Mouse (Mus musculus) fibroblast of lung, adult 2 months (primary cell): ENCODE measurements at regions not wholly inside any gene's neighbourhood (a gene's known extent, or its start where the extent isn't known, plus 50 kb on each side); places are given as distances from the start of the nearest gene placed in this dataset.

Source experiments
- DNase-seq: peaks from one replicate; pipeline ENCODE4 v3.0.0-alpha.2; 2011; ENCODE audit warnings: low read depth

DNA sequence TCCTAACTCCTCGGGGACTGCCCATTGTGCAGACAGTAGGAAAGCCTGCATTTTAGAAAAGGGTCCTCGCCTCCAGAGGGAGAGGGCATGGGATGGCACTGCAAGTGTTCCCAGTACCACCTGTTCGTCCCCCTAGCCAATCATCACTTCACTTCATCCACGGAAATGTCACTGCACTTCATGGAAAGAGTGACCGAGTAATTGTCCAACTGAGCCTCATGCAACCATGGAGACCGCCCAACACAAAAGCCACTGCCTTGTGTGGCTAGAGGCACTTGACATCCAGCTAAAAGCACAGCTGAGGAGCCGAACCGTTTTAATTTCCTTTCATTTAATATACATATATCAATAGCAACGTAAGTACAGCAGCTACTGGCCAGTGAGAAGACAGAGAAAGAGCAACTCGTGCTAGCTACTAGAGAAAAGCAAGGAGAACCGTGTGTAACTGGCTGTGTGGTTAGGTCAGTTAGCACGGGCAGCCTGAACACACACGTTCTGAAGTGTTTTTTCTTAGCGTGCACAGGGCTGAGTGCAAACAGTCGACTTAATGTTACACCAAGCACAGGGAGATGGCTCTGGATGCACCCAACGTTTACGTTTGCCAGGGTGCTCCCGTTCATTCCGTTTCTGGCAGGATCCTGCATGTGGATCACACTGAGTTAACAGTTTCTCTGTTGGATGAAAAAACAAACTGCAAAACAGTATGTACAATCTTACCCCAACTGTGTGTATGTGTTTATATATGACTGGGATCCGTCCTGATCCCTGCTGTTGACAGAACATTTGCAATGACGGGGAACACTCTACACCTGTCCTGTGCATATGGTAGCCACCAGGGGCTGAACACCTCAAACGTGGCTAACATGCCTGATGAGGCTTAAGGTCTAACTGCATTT lies 202.8 kb upstream of the Klf14 start:
- no peak for DNase-seq

DNA sequence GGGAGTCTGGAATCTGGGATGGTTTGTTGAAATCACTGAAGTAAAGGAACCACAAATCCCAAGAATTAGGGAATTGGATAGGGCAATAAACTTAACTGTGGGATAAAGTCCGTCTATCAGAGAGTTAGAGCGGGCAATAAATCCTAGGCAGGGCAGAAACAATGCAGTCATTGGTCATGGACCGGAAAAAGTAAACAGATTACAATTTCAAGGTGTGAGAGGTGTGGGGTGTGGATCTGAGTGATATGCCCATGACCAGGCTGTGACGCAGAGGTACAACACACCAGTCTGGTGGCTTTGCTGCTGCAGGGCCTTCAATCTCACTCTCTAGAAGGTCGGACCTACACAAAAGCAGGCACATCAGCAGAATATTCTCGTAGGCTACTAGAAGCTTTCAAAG lies 206.1 kb upstream of the Klf14 start:
- no peak for DNase-seq

DNA sequence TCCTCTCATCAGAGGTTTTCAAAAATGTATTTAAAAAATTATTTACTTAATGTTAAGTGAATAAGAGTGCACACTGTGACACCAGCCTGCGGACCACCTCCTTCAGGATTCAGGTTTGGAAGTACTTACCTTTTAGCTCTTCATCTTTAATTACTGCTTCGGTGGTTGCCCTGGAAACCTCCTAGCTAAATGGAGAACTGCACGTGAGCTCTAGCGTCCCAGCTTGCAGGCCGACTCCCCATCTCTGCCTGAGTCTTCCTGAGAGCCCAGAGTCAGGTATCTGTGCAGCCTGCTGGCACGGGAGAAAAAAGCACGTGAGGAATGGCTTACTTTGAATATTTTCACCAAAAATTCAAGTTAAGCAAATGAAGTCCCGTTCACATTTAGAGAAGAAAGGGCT lies 207.5 kb upstream of the Klf14 start:
- no peak for DNase-seq

DNA sequence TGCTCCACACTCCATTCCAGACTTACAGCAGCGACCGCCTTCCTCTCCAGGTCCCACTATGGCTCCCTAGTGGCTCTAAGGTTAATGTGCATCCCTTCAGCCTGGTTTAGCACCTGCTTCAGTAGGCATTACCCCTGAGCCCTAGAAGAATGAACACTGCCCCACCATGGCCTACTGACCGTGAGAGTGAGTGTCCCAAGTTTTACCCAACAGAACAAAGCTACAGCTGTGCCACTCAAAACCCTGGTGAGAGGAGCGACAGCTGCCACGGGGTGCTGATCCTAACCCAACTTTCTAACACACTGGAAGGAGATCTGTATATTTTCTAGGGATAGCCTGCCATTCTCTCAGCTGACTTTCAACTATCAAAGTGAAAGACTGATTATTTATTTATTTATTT lies 208.9 kb upstream of the Klf14 start:
- DNase-seq = no peak

DNA sequence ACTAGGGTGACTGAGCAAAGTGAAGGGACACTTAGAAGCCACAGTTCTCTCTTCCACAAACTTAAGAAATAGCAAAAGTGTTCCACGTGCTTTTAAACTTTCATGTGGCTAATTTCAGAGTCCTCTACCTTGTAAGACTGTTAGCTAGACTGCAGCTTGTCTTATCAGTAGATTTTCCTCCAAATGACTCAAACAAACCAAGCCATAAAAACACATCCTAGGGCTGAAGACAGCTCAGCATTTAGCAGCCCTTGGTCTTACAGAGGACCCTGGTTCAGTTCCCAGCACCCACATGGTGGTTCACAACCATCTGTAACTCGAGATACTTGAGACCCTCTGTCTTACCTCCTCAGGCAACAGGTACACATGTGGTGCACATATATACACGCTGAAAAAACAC lies 209.9 kb upstream of the Klf14 start:
- DNase-seq = no peak

DNA sequence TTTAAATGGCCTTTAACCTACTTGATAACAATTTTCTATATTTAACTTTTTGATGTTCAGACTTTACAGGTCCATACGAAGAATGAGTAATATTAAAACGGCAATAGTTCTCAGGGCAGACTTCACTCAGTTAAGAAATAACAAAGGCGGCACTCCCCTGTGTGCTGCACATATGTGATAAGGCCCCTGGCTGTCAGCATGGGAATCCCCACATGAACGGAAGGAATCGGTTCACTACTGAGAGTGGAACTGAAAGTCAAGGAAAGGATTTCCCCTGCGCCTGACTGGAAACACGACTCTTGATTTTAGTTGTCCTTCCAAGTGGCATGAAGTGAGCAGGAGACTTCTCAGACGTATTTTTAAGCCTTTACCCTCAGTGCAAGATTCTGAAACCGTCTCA lies 210.5 kb upstream of the Klf14 start:
- DNase-seq = no peak

DNA sequence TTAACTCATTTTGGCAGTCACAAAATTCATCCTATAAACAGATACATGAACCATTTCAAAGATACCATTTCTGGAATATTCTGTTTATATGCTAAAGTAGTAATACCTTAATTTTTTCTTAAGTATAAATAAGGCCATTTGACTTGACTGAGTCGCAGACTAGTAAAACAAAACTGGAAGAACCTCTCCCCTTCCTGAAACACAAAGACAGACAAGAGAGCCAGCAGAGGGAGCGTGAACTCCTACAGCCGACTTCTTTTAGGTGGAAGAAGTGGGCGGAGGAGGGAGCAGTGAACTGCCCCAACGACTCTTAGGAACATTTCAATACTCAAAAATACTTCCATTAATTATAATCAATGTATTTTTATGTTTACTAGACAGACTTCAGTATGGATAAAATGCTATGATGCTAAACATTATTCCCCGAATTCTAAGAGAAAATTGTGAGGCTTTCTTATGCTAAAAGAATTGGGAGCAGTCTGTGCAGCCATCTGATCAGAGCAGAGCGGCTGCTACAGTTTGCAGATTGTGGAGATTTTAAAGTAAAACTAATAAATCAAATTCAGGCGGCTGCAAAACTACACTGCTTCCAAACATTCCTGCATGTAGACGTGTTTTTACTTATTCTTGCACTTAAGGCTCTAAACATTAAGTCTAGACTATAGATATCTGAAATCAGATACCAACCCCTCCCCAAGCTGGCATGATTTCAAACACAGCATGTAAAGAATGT lies 211.2 kb upstream of the Klf14 start:
- no peak for DNase-seq

DNA sequence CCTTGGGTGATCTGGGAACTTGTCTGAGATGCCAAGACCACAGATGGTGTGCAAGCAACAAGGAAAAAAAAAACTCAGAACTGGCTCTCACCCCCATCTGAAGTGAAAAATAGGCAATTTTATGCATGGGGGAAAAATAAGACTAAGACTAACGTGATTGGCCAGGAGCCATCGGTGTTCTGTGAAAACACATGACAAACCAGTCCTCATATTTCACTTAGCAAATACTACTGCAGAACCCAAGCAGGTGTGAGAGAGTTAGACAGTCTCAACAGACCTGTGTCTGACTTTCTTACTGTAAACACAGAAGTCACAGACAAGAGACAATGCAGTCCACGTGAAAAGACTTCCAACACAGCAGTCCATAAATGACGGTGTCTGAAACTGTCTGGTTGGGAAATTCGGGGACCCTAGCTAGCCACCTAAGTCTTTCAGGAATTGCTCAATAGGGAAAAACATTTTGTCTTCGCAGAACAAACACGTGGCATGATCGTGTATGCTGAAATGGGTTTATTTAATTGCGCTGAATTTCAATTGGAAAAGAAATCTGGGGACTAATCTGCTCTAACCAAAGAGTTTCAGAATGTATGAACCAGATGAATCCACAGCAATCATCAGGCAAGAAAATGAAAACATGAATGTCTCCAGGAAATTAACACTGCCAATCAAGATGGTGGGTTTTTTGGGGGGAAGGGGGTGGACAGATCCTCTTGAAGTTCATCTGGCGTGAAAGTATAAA lies 213.1 kb upstream of the Klf14 start:
- DNase-seq = no peak

DNA sequence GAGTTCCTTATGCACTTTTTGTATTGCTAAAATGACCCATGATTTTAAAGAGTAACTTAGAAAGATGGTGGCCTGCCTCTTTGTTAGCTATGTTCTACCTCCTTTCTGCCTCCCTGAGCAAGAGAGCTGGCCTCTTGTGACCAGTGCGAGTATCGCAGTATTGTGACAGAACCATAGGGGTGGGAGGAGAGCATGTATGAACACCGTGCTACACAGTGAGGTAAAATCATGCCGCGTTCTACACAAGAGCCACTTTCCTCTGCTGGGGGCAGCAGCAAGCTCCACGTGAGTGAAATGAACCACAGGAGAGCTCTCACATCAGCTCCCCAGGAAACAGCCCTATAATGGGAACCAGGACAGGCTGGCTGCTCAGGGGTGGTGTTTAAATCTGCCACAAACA lies 216.9 kb upstream of the Klf14 start:
- no peak for DNase-seq

DNA sequence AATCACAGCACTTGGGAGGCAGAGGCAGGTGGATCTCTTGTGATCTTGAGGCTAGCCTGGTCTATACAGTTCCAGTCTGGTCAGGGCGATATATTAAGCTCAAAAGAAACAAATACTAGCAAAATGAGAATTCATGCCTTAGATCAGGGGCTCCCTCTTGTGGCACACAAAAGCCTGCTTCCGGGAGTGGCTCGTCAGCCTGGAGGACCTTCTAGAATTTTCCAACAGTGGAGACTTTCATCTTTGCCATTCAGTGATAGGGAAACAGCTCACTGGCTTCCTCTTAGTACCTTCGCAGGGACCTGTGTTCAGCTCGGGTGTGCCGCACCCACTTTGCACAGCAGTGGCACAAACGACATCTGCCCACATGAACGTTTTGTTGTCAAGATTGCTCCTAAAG lies 217.5 kb upstream of the Klf14 start:
- DNase-seq = no peak

DNA sequence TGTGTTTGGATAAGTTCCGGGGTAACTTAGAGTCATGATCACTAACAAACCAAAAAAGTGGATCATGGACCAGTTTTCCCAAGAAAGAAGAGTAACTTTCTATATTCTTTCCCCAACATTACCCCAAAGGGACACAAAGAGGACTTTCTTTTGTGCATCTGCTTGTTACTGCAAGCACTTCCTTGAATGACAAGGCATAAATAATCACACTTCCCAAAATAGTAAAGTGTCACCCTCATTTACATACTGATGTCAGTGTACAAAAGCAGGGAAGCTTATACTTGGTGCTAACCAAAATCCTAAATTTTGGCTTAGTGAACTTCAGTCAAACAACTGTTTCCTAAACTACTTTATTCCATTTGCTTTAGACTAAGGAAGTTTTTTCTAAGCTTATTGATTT lies 218.0 kb upstream of the Klf14 start:
- DNase-seq = no peak

DNA sequence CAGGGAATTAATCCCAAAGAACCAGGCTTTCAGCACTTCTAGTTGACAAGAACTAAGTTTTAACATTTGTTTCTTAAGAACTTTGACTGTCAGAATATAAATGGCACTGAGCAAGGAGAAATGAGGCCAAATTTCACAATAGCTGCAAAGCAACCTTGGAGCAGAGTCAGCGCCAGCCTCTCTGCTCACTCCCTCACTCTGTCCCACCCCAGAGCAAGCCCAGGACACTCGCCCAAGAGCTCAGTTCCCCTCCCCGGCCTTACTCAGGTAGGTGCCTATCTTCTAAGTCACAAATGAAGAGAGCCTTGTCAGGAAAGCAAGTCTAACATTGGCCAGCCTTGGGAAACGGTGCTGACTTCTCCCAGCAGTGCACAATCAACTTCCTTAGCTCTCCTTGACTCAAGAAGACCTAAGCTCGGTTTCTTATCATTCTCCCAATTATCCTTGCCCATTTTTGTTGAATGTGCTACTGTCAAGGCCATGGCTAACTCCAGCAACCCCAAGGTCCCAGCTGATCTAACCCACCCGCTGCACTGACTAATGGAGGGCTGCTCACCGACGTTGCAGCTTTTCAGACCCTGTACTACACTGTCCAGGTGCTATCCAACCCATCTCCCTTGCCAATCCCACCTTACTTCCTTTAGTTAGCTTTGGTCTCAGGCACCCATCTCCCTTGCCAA lies 219.5 kb upstream of the Klf14 start:
- DNase-seq = no peak

DNA sequence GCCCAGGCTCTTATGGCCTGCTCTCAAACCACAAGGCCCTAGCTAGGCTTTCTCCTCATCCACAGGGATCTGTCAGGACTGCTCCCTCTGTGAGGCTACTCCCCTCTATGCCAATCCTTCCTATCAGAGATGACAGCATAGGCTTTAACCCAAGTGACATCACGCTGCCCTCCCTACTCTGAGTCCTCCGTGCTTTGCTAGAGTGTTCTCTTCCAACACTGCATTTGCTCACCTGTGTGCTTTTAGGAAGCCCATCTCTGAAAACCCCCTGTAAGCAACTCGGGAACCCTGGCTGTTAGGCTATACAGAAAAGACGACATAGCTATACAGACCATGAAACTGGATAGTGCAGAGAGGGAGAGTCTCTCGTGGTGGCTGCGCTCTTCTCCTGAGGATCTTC lies 216.3 kb upstream of the Mkln1 start:
- DNase-seq = no peak

DNA sequence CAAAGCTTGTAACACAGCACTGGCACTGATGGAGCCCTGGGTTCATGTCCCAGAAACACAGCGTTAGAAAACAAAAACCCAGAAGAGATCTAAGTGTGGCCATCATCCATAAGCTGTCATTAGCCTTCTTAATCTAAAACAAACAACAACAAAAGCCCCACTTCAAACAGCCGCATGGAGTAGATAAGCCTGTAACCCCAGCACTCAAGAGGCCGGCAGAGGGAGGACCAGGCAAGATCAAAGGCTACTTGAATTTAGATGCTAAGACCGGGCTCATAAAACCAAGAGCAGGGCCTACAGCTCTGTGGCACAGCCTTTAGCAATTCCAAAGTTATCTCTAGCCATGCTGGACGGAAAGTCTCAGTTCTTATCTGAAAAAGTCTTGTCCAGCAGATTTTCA lies 215.4 kb upstream of the Mkln1 start:
- no peak for DNase-seq

DNA sequence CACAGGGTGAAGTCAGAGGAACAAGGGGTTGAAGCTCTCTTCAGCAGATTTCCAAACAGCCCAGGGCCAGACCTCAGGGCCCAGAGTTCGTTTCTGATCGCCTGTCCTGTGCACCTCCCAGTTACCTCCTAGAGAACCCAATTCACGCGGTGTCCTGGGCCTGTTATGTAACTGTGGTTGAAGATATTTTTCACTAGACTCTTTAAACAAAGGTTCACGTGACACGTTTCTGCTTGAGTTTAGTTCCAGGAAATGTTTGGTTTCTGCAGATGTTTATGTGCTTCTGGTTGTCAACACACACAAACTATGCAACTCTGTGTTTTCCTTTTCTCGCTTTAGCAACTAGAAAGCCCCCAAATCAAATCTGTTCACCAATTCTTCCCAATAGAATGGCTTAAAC lies 214.0 kb upstream of the Mkln1 start:
- no peak for DNase-seq

DNA sequence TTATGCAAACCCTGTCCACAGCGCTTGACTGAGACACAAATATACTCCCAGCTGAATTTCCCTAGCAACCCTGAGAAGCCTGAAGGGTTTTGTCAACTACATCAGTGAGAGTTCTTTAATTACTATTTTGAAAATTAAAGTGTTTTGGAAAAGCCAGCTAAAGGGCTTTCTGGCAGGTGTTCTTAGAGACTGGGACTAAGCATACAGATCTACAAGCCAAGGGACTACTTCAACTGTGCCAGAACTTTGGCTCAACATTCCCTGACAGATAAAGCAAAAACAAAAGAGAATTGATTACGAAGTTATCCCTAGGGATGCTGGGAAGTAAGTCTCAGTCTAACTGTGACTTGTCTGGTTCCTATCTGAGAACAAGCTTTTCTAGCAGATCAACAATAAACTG lies 213.4 kb upstream of the Mkln1 start:
- no peak for DNase-seq

DNA sequence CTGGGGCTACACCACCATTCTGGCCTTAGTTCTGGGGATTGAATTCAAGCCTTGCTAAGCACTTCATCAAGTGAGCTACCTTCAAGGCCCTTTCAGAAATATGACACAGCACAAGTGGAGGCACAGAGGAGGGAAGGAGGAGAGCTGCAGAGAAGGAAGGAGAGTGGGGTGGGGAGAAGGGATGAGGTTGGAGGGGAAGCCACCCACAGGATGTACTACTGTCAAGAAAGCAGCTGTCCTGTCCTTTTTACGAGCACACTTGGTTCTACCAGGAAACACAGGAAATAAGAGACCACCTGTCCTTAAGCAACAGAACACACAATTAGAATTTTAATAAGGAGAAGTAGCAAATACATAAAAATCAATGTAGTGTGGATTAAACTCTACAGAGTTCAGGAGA lies 210.5 kb upstream of the Mkln1 start:
- no peak for DNase-seq

DNA sequence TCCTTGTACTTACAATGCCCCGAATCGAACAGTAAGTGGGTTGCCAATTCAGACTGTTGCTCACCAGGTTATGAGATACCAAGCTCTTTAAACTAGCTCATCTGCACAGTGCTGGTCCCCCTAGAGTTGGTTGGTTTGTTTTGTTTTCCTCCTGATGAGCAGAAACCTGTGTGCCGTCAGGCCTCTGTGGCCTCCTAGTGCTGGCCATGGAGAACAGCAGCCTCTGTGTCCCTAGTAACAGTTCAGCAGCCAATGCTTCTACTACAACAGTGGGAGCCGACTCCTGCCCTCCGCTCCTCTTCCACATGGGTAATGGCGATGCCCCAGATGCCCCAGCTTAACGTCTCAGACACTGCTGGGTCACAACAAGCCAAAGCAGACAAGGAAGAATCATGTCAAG lies 209.5 kb upstream of the Mkln1 start:
- no peak for DNase-seq

DNA sequence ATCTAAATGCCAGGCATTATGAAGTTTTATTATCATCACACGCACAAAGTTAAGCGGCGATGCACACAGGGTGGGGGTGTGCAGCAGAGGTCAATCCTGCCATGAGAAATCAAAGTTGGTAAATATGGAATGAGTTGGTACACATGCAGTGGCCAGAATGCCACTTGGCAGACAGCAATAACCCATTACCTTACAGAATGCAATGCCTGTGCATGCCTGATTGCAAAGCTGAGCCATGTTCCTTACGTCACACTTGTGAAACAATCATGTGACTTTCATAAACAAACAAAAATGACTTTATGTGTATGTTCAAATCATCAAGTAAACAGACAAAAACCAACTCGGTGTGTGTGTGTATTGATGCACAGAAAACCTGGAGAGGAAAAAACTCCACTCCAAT lies 208.5 kb upstream of the Mkln1 start:
- DNase-seq = no peak

DNA sequence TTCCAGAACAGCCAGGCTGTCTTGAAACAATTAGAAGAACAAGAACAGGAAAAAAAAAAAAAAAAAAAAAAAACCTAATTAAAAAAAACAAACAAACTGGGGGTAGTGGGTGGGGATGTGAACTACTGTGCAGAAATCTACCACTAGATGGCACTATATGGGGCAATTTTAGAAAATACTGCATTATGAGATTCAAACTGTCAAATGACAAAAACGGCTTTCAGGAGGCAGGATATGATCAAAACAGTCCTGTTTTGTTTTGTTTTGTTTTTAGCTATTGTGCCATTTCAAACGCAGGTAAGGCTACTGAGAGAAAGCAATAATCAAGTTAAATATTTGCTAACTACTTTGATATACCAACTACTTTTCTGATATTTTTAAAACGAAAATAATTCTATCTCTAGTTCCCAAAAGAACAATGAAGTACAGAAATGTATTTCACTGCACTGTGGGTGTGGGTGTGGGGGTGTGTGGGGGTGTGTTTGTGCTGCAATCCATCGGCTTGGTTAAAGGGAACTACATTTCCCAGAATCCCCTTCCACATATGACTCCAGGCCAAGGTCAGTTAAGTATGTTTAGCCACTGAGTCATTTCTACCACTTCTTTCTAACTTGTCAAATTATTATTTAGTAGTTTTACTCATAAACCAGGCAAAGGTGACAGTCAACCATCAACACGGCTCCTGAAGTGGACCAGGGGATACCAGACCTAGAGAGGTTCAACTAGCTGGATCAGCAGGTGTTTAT lies 207.7 kb upstream of the Mkln1 start:
- no peak for DNase-seq

DNA sequence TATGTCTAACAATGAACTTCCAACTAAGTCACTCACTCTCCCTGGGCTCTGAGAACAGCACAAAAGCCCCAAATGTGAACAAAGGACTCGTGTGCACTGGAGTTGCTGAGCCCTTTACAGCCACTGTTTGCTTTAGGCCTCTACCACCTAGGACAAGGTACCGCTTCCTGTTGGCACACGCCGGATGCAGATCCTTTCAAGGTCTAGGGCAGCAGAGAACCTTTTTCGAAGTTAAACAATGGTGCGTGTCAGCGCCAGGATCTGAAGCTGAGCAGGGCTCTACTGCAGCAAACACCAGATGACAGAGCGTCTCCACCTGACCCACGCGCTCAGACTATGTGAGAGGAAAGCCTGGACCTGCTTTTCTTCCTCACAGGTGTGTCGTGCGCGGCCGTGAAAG lies 207.0 kb upstream of the Mkln1 start:
- no peak for DNase-seq

DNA sequence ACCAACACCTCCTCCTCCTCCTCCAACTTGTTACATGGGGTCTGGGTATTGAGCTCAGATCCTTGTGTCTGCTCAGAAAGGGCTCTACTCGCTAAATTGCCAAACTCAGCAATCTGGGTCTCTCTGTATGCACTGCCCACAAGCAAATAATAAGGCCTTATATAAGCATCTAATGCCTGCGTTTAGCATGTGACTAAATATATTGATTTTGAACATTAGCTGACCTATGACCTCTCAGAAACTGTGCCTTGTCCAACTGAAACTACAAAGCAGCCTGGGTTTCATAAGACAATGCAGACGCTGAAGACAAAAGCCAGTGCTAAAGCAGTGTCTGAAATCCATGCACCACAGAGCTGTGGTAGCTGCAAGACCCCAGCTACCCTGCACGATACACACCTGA lies 206.3 kb upstream of the Mkln1 start:
- no peak for DNase-seq
